Mouse (Mus musculus) hindbrain, postnatal 0 days (tissue): ENCODE measurements around the gene Mvp. TPM values are rescaled to one million over a fixed set of nuclear protein-coding genes. Genes with fewer than 3 reads are reported as not detected.

Experiments
- ATAC-seq: fragments of 200-750 bp; cut with Nextera tagmentation; 2 replicates; pipeline ENCODE4 v1.8.0; 2017; ENCODE audit warnings: mild to moderate bottlenecking, moderate TSS enrichment, moderate library complexity
- DNase-seq: peaks from one replicate; pipeline ENCODE4 v3.0.0-alpha.2; 2015; ENCODE audit warnings: low spot score
- H3K27ac ChIP-seq: fragments of 300-500 bp; sonication (generic); 2 replicates; pipeline ENCODE4 v1.5.1; 2014; ENCODE audit warnings: mild to moderate bottlenecking
- H3K27me3 ChIP-seq: fragments of 300-500 bp; sonication (generic); 2 replicates; pipeline ENCODE4 v1.6.1; 2014; ENCODE audit warnings: low read length, mixed read lengths; ENCODE audit not compliant: insufficient read depth
- H3K36me3 ChIP-seq: fragments of 300-500 bp; sonication (generic); 2 replicates; pipeline ENCODE4 v1.6.1; 2014; ENCODE audit warnings: low read length, mixed read lengths; ENCODE audit not compliant: insufficient read depth
- H3K4me1 ChIP-seq: fragments of 300-500 bp; sonication (generic); 2 replicates; pipeline ENCODE4 v1.6.1; 2014; ENCODE audit warnings: antibody characterized with exemption, low read length, mixed read lengths; ENCODE audit not compliant: insufficient read depth
- H3K4me2 ChIP-seq: fragments of 300-500 bp; sonication (generic); 2 replicates; pipeline ENCODE4 v1.6.1; 2014; ENCODE audit warnings: low read depth, mild to moderate bottlenecking, low read length, moderate library complexity, mixed read lengths
- H3K4me3 ChIP-seq: fragments of 300-500 bp; sonication (generic); 2 replicates; pipeline ENCODE4 v1.5.1; 2014; ENCODE audit warnings: low read length
- H3K9ac ChIP-seq: fragments of 300-500 bp; sonication (generic); replicated peaks from 2 replicates; pipeline ENCODE4 v1.6.1; 2014; ENCODE audit warnings: mild to moderate bottlenecking, low read length, moderate library complexity, mixed read lengths
- H3K9me3 ChIP-seq: fragments of 300-500 bp; sonication (generic); 2 replicates; pipeline ENCODE4 v1.6.1; 2016; ENCODE audit warnings: low read length, mixed read lengths
- CTCF ChIP-seq: IDR thresholded peaks from 2 replicates; pipeline ENCODE4 v1.5.1; 2016; ENCODE audit warnings: antibody characterized with exemption, control low read depth, low read depth
- WGBS: fragments of 180-500 bp; shearing (Covaris S2); extraction: QIAGEN DNeasy Blood & Tissue Kit; methylation state at CpG from one replicate; pipeline ENCODE4 v1.1.7; 2014; 5-methylcytosine and 5-hydroxymethylcytosine counted together
- polyA plus RNA-seq: library from polyadenylated mRNA; unstranded; fragments of >200 nt; fragmentation: Nextera tagmentation; extraction: Ambion mirVana; gene quantifications from 2 replicates; pipeline ENCODE4 v1.2.1, GENCODE M21; 2015
- total RNA-seq: library from RNA; depleted of rRNA; stranded (reverse); fragments of >200 nt; gene quantifications from 2 replicates; pipeline ENCODE4 v1.2.3, GENCODE M21; 2014

Gene Mvp
- total and polyA plus RNA-seq, 2 experiments from 2014 or later = 5.5 to 6.9 TPM

GRCm38 (mm10) chr7:127016486-127016938 is 2.1 kb upstream of the Mvp start:
- H3K4me1 ChIP-seq = peaks cover 35% of the 10 kb centered on the region

GRCm38 (mm10) chr7:127016481-127016485 is 1.9 kb upstream of the Mvp start, which contains the start of gene Pagr1b:
Gene Pagr1b, minus strand, starts transcription at chr7:127016484.
- no peaks in the 10 kb centered on the region for H3K9me3 ChIP-seq
- ATAC-seq (no peak), DNase-seq (no peak)
- peak within 1 kb of the TSS; percentile 63 for H3K4me3 ChIP-seq
- peak within 1 kb of the TSS; percentile 85 for H3K4me2 ChIP-seq
- peak within 1 kb of the TSS; percentile 91 for H3K9ac ChIP-seq
- H3K27ac ChIP-seq = peak within 1 kb of the TSS; percentile 96
- peaks cover 35% of the 10 kb centered on the region for H3K4me1 ChIP-seq
- no peaks in the 10 kb centered on the region for H3K27me3 ChIP-seq
- TF ChIP-seq CTCF = no peak
- H3K36me3 ChIP-seq = peaks cover 16% of the 10 kb centered on the region

More at GRCm38 (mm10) chr7:127016486-127016938, 2.1 kb upstream of the Mvp start:
- peak; percentile 37; the same call in 1 of the 2 replicates for ATAC-seq
- 0% methylated on average over 22 of the region's 22 CpGs for WGBS
- no peaks in the 10 kb centered on the region for H3K27me3 ChIP-seq
- no peak for TF ChIP-seq CTCF
- peaks cover 16% of the 10 kb centered on the region for H3K36me3 ChIP-seq
- H3K27ac ChIP-seq = peak overlapping the region; percentile 96
- H3K9me3 ChIP-seq = no peaks in the 10 kb centered on the region
- H3K4me2 ChIP-seq = peak overlapping the region; percentile 85
- peak; percentile 66 for DNase-seq
- peak overlapping the region; percentile 91 for H3K9ac ChIP-seq
- H3K4me3 ChIP-seq = peak overlapping the region; percentile 63

- Histone ChIP-seq H3K27me3 (no peaks in the 10 kb centered on the region), H3K36me3 (peaks cover 16% of the 10 kb centered on the region), H3K27ac (peak overlapping the region; percentile 96), H3K9me3 (no peaks in the 10 kb centered on the region), H3K4me3 (peak overlapping the region; percentile 63), H3K4me1 (peaks cover 35% of the 10 kb centered on the region), H3K4me2 (peak overlapping the region; percentile 85), H3K9ac (peak overlapping the region; percentile 91)
- DNase-seq (peak; percentile 51), ATAC-seq (no peak; the same call in 1 of the 2 replicates)
- TF ChIP-seq CTCF = no peak
- 2% methylated on average over 10 of the region's 10 CpGs for whole genome bisulfite sequencing
These were observed 1.7 kb upstream of the Mvp start for GRCm38 (mm10) chr7:127016081-127016480.

GRCm38 (mm10) chr7:127014993-127015392 is 572 bp upstream of the Mvp start:
- DNase-seq (no peak), ATAC-seq (no peak)
- no peak overlapping the region for H3K4me3 ChIP-seq
- H3K9me3 ChIP-seq = no peaks in the 10 kb centered on the region
- H3K4me2 ChIP-seq = no peak overlapping the region
- peaks cover 32% of the 10 kb centered on the region for H3K4me1 ChIP-seq
- peaks cover 16% of the 10 kb centered on the region for H3K36me3 ChIP-seq
- 95% methylated on average over 12 of the region's 12 CpGs for WGBS
- no peak overlapping the region for H3K27ac ChIP-seq
- TF ChIP-seq CTCF = no peak
- H3K27me3 ChIP-seq = no peaks in the 10 kb centered on the region
- H3K9ac ChIP-seq = no peak overlapping the region

- ATAC-seq = no peak
- H3K27ac ChIP-seq = no peak overlapping the region
These were observed 1.0 kb downstream of the Mvp start for GRCm38 (mm10) chr7:127013385-127013784.

GRCm38 (mm10) chr7:127012845-127013244 is 1.6 kb downstream of the Mvp start:
- Histone ChIP-seq H3K4me3 (no peak overlapping the region), H3K27ac (no peak overlapping the region), H3K4me1 (peaks cover 13% of the 10 kb centered on the region), H3K36me3 (peaks cover 16% of the 10 kb centered on the region), H3K9ac (no peak overlapping the region), H3K9me3 (no peaks in the 10 kb centered on the region), H3K4me2 (no peak overlapping the region), H3K27me3 (no peaks in the 10 kb centered on the region)
- DNase-seq (no peak), ATAC-seq (no peak)
- WGBS = 94% methylated on average over 10 of the region's 10 CpGs
- TF ChIP-seq CTCF = no peak

More at GRCm38 (mm10) chr7:127013385-127013784, 1.0 kb downstream of the Mvp start:
- Histone ChIP-seq H3K9me3 (no peaks in the 10 kb centered on the region), H3K4me2 (no peak overlapping the region), H3K4me1 (peaks cover 17% of the 10 kb centered on the region), H3K36me3 (peaks cover 16% of the 10 kb centered on the region), H3K27me3 (no peaks in the 10 kb centered on the region), H3K9ac (no peak overlapping the region), H3K4me3 (no peak overlapping the region)
- TF ChIP-seq CTCF = no peak
- DNase-seq = no peak
- 97% methylated on average over 6 of the region's 6 CpGs for WGBS

GRCm38 (mm10) chr7:127012374-127012773 is 2.0 kb downstream of the Mvp start:
- Histone ChIP-seq H3K9ac (no peak overlapping the region), H3K27me3 (no peaks in the 10 kb centered on the region), H3K36me3 (peaks cover 16% of the 10 kb centered on the region), H3K27ac (no peak overlapping the region), H3K4me3 (no peak overlapping the region), H3K4me2 (no peak overlapping the region), H3K4me1 (peaks cover 10% of the 10 kb centered on the region), H3K9me3 (no peaks in the 10 kb centered on the region)
- DNase-seq (no peak), ATAC-seq (no peak)
- no peak for TF ChIP-seq CTCF
- 81% methylated on average over 6 of the region's 6 CpGs for WGBS
